Mouse (Mus musculus) spleen, adult 2 months (tissue): ENCODE measurements around the gene Gm20425.

Experiments used
- CTCF ChIP-seq: fragments of 200-500 bp; IDR thresholded peaks from 2 replicates; pipeline ENCODE4 v1.5.1; 2011; ENCODE audit warnings: mild to moderate bottlenecking, inconsistent platforms; ENCODE audit not compliant: insufficient read depth, insufficient read length, insufficient replicate concordance; ENCODE audit errors: extremely low read depth
- POLR2A ChIP-seq: fragments of 200-500 bp; IDR thresholded peaks from 2 replicates; pipeline ENCODE4 v1.6.1; 2011; ENCODE audit warnings: low read depth, low read length, inconsistent platforms

- TF ChIP-seq CTCF (no peak), POLR2A (no peak)
These were observed 44.7 kb upstream of the Gm20425 start for GRCm38 (mm10) chr9:103274819-103275218.
